Mouse (Mus musculus): ENCODE data around the gene Il22ra1.

- TF ChIP-seq CTCF (IDR thresholded peaks at IDR 0.05; ENCODE audit: insufficient read depth, low read length), result no peak
- TF ChIP-seq POLR2A (IDR thresholded peaks at IDR 0.05; ENCODE audit: borderline replicate concordance, extremely low read depth, low read depth, low read length), result no peak
Observed at GRCm38 (mm10) chr4:135710392-135710791, 17.6 kb upstream of the Il22ra1 start.

All from lung, adult 2 months (tissue).